Mouse (Mus musculus): ENCODE results near the gene Ddi2.

DNA sequence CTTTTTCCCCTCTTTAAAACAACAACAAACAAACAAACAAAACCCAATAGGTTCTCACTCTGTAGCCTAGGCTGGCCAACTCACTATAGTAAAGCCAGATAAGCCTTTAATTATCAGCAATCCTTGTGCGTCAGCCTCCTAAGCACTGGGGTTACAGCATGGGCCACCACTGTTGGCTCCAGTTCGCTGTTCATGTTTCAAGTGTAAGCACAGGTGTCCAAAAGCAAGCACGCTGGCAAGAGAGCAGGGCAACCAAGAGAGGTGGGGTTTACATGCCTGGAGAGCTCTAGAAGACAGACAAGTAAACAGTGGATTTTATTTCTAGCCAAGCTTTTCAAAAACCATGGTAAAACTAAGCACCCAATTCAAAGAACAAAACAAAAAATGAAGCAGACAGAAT lies 37.1 kb downstream of the Ddi2 start:
- TF ChIP-seq POLR2A (IDR thresholded peaks at IDR 0.05; ENCODE audit: low read depth, low read length) (no peak), CTCF (IDR thresholded peaks at IDR 0.05; ENCODE audit: borderline replicate concordance, insufficient read depth, low read length) (no peak)

Measured in embryonic fibroblast, embryonic 13.5 days (primary cell).